Mouse (Mus musculus) hindbrain, embryonic 14.5 days (tissue): ENCODE measurements at regions not wholly inside any gene's neighbourhood (a gene's known extent, or its start where the extent isn't known, plus 50 kb on each side); places are given as distances from the start of the nearest gene placed in this dataset.

Experiments
- ATAC-seq: fragments of 200-750 bp; cut with Nextera tagmentation; 2 replicates; pipeline ENCODE4 v1.8.0; 2017; ENCODE audit warnings: moderate number of reproducible peaks, mild to moderate bottlenecking, moderate TSS enrichment, moderate library complexity; ENCODE audit not compliant: low FRiP score
- DNase-seq: peaks from one replicate; pipeline ENCODE4 v3.0.0-alpha.2; 2015; ENCODE audit warnings: low spot score
- H3K27ac ChIP-seq: fragments of 300-500 bp; sonication (generic); 2 replicates; pipeline ENCODE4 v1.5.1; 2014; ENCODE audit warnings: mild to moderate bottlenecking, moderate library complexity
- H3K27me3 ChIP-seq: fragments of 300-500 bp; sonication (generic); 2 replicates; pipeline ENCODE4 v1.6.1; 2014; ENCODE audit warnings: mild to moderate bottlenecking, low read length, mixed read lengths; ENCODE audit not compliant: control insufficient read depth, insufficient read depth
- H3K36me3 ChIP-seq: fragments of 300-500 bp; sonication (generic); replicated peaks from 2 replicates; pipeline ENCODE4 v1.6.1; 2014; ENCODE audit not compliant: control insufficient read depth, insufficient read depth
- H3K4me1 ChIP-seq: fragments of 300-500 bp; sonication (generic); replicated peaks from 2 replicates; pipeline ENCODE4 v1.6.1; 2014; ENCODE audit warnings: antibody characterized with exemption, low read length, mixed read lengths; ENCODE audit not compliant: control insufficient read depth, insufficient read depth
- H3K4me2 ChIP-seq: fragments of 300-500 bp; sonication (generic); replicated peaks from 2 replicates; pipeline ENCODE4 v1.6.1; 2014; ENCODE audit warnings: mild to moderate bottlenecking, moderate library complexity
- H3K4me3 ChIP-seq: fragments of 300-500 bp; sonication (generic); replicated peaks from 2 replicates; pipeline ENCODE4 v1.5.1; 2014; ENCODE audit warnings: mild to moderate bottlenecking, low read length
- H3K9ac ChIP-seq: fragments of 300-500 bp; sonication (generic); 2 replicates; pipeline ENCODE4 v1.6.1; 2014
- H3K9me3 ChIP-seq: fragments of 300-500 bp; sonication (generic); 2 replicates; pipeline ENCODE4 v1.6.1; 2016; ENCODE audit warnings: low read length; ENCODE audit not compliant: control insufficient read depth
- WGBS: fragments of 180-500 bp; shearing (Covaris S2); extraction: QIAGEN DNeasy Blood & Tissue Kit; methylation state at CpG from one replicate; pipeline ENCODE4 v1.1.7; 2014; 5-methylcytosine and 5-hydroxymethylcytosine counted together

DNA sequence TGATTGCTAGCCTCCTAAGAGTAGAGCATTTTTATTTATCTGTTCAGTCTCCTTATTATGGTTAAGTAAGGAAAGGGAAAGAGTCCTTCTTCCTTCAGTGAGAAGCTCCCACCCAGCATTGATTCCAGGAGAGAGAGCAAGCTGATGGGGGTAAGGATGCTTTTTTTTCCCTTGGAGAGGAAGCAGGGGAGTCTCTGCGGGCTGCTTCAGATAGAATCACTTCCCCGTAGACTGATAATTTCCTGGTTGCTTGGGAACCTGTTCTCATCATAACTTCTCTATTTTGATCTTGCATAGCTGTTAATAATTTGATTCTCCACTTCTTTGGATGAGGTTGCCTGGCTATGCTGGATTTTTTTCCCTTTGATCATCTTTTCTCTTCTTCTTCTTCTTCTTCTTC is 80.5 kb upstream of the Usp38 start:
- Histone ChIP-seq H3K36me3 (no peaks in the 10 kb centered on the region), H3K27me3 (no peaks in the 10 kb centered on the region), H3K4me1 (no peaks in the 10 kb centered on the region), H3K4me2 (no peak overlapping the region), H3K4me3 (no peak overlapping the region), H3K9me3 (no peaks in the 10 kb centered on the region), H3K27ac (no peak overlapping the region), H3K9ac (no peak overlapping the region)
- 86% methylated on average over 2 of the region's 2 CpGs for WGBS
- DNase-seq (no peak), ATAC-seq (no peak)

DNA sequence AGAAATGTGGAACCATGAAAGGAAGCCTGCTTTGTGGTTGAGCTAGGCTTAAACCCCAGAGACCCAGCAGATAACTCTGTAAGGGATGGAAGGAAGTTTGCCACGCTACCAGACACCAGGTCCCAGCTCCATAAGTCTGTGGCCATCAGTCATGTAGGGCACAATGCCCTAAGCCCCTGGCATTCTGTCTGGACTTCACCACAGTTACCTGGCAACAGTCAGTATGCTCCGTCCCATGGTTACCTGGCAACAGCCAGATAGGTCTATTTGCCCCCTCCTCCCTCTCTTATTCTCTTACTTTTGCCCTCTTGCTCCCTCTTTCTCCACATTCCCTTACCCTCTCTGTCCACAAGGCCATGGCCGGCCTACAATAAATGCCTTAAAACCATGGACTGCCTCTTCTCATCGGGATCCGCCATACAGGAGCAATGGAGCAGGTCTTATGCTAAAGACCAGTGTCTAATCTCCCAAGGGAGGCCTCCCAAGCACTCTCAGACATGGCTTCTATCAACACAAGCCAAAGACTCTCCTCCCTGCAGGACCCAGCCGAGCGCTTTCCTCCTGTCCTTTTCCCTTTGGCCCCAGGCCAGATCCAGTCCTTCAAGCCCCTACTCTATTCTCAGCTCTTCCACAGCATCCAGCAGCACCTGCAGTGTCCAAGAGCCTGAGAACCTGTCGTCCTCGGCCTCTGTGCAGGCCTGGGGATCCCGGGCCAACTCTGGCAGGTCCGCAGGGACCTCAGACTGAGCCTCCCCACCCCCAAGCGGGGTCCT is 66.3 kb upstream of the Usp38 start:
- Histone ChIP-seq H3K4me3 (no peak overlapping the region), H3K36me3 (no peaks in the 10 kb centered on the region), H3K27ac (no peak overlapping the region), H3K9ac (no peak overlapping the region), H3K9me3 (no peaks in the 10 kb centered on the region), H3K4me1 (no peaks in the 10 kb centered on the region), H3K27me3 (no peaks in the 10 kb centered on the region), H3K4me2 (no peak overlapping the region)
- ATAC-seq (0 out of 2 replicates have a peak, but pooled peaks have one; percentile 14), DNase-seq (no peak)
- WGBS: 65% methylated on average over 12 of the region's 12 CpGs

DNA sequence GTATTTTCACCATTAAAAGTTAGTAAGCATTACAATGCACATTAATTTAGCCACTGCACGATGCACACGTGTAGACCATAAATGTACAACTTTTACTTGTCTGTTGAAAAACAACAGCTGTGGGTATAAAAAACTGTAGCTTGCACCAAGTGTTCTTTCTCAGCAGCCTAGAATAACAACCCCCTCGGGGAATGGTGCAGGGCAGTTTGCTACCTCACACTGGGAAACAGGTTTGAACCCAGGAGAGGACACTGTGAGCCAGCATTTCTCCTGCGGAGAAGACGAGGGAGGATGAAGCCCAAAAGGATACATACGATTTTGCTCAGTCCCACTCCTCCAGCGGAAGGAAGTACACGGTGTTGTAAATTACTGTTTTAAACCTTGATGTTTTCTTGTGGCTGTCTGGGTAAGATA is 65.2 kb upstream of the Usp38 start:
- H3K4me1 ChIP-seq: no peaks in the 10 kb centered on the region
- ATAC-seq (no peak), DNase-seq (no peak)
- H3K9ac ChIP-seq: no peak overlapping the region
- H3K27ac ChIP-seq: no peak overlapping the region
- no peak overlapping the region for H3K4me3 ChIP-seq
- H3K9me3 ChIP-seq: no peaks in the 10 kb centered on the region
- WGBS: 86% methylated on average over 8 of the region's 8 CpGs
- no peak overlapping the region for H3K4me2 ChIP-seq
- no peaks in the 10 kb centered on the region for H3K27me3 ChIP-seq
- no peaks in the 10 kb centered on the region for H3K36me3 ChIP-seq

DNA sequence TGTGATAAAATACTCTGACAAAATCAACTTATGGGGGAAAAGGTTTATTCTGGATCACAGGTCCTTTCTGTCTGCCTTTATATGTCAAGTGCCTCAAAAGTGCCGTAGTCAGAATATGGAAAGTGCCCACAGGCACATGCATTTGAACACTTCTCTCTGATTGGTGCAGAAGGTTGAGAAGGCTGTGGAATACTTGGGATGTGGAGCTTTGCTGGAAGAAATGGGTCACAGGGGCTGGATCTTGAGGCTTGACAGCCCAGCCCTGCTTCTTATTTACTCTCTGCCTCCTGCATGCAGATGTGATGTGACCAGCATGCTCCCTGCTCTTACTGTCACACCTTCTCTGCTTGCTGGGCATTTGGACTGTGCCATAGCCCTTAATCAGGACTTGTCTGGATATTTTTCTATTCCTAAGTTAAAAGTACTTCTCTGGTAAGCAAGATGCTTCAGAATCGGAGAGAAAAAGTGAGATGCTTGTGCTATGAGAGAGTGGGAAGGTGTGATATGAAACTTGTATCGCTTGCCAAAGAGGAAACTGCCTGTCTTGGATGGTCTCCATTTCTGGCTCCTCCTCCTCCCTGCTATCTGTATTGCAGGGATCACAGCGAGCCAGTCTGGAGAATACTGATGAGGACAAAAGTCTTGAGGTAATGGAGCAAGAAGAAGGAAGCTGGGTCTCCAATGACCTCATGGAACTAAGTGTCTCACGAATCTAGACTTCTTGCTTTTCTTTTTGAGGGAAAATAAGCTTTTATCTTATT is 54.5 kb upstream of the Usp38 start:
- Histone ChIP-seq H3K9me3 (no peaks in the 10 kb centered on the region), H3K9ac (no peak overlapping the region), H3K27me3 (no peaks in the 10 kb centered on the region), H3K4me2 (no peak overlapping the region), H3K4me1 (no peaks in the 10 kb centered on the region), H3K27ac (no peak overlapping the region), H3K36me3 (no peaks in the 10 kb centered on the region), H3K4me3 (no peak overlapping the region)
- no peak for ATAC-seq
- WGBS: 83% methylated on average over 5 of the region's 5 CpGs
- DNase-seq: no peak

DNA sequence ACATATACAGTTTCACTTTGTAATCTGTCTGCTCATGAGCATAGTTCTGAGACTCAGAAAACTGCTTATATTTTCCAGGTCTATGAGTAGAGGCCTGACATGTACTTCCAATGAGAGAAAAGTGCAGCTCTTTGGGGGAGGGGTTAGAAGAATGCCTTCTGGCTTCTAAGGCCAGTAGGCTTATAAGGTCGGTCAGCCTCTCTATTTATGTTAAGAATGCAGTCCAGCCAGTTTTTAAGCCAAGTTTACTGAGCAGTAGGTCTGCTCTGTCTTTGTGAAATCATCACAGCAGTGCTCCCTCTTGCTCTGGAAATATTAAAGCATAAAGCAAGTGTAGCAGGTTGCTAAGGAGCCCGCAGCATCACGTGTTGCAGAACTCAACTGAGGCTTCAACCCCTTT is 53.8 kb upstream of the Usp38 start:
- 81% methylated on average over 3 of the region's 3 CpGs for WGBS
- H3K4me1 ChIP-seq: no peaks in the 10 kb centered on the region

DNA sequence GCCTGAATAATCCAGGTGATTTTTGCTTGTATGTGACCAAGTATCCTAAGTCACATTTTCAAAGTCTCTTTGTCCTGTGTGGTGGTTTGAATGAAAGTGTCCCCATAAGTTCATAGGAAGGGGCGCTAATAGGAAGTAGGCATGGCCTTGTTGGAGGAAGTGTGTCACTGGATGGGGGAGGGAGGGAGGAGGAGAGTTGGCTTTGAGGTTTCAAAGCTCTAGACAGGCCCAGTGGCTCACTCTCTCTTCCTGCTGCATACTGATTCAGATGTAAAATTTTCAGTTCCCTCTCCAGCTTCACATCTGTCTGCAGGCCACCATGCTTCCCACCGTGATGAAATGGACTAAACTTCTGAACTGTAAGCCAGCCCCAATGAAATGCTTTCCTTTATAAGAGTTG is 52.0 kb upstream of the Usp38 start:
- Histone ChIP-seq H3K9ac (no peak overlapping the region), H3K9me3 (no peaks in the 10 kb centered on the region), H3K36me3 (no peaks in the 10 kb centered on the region), H3K4me2 (no peak overlapping the region), H3K27me3 (no peaks in the 10 kb centered on the region), H3K27ac (no peak overlapping the region), H3K4me1 (no peaks in the 10 kb centered on the region), H3K4me3 (no peak overlapping the region)
- no peak for DNase-seq
- ATAC-seq: no peak
- 82% methylated on average over 2 of the region's 2 CpGs for WGBS

More for the DNA sequence above, 53.8 kb upstream of the Usp38 start:
- no peak overlapping the region for H3K4me3 ChIP-seq
- H3K27me3 ChIP-seq: no peaks in the 10 kb centered on the region
- no peaks in the 10 kb centered on the region for H3K9me3 ChIP-seq
- H3K4me2 ChIP-seq: no peak overlapping the region
- H3K27ac ChIP-seq: no peak overlapping the region
- no peak for DNase-seq
- ATAC-seq: no peak
- H3K36me3 ChIP-seq: no peaks in the 10 kb centered on the region
- no peak overlapping the region for H3K9ac ChIP-seq
